Mouse (Mus musculus): ENCODE results near the gene Tbl3.
"Not testable (repeated sequence)": the region's sequence is repeated elsewhere in the genome, so short reads cannot be mapped to it uniquely, and the experiment has no call there.

The Tbl3 gene

GRCm38 (mm10) chr17:24692385-24692784 lies 15.1 kb downstream of the Tbl3 start:
- DNase-seq = no peak

GRCm38 (mm10) chr17:24689251-24690081 lies 18.0 kb downstream of the Tbl3 start, which contains the start of gene Syngr3:
Syngr3 (minus strand) TSS chr17:24689955.
- DNase-seq = peak; percentile 60

- no peak for DNase-seq
Observed at GRCm38 (mm10) chr17:24687599-24687998, 19.9 kb downstream of the Tbl3 start.

DNA sequence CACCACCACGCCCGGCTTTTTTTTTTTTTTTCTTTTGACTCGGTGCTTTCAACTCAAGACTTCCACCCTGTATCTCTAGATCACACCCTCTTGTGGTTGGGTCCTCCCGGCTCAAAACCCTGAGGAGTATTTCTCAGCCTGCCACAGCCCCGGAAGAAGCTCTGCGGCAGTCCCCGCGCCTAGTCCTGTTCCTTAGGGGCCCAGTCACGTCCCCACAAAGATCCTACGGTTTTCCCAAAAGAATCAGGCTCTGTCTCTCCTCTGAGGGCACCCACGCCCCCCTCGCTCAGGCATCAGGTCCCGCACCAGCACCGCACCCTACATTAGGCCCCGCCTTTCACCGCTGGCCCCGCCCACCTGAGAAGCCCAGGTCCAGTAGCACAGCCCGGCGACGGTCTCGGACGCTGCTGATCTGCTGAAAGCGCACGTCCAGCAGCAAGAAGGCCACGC lies 20.3 kb downstream of the Tbl3 start:
- DNase-seq = peak; percentile 62

- DNase-seq = peak; percentile 53
Observed at GRCm38 (mm10) chr17:24686514-24686913, 20.9 kb downstream of the Tbl3 start.

- DNase-seq = no peak
Observed at GRCm38 (mm10) chr17:24677500-24678080, 29.9 kb downstream of the Tbl3 start.

GRCm38 (mm10) chr17:24676877-24677276 lies 30.6 kb downstream of the Tbl3 start:
- no peak for DNase-seq

DNA sequence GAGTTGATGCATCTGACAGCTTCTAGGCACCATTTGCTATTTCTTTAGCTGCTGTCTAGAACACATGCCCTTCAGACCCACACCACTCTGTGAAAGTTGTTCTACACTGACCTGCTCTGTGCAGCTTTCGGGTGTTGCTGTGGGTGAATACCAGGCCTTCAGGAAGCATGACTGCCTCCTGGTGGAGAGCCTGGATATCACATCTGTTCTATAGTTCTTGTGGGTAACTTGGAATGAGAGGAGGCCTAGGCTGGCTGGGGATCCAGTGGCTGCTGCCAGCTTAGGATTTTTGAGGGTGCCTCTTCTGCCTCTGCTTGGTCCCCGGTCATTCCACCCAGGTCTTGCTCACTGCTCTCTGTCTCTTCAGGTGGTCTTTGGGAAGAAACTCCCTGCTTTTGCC lies 31.3 kb downstream of the Tbl3 start:
- DNase-seq = peak; percentile 84

DNA sequence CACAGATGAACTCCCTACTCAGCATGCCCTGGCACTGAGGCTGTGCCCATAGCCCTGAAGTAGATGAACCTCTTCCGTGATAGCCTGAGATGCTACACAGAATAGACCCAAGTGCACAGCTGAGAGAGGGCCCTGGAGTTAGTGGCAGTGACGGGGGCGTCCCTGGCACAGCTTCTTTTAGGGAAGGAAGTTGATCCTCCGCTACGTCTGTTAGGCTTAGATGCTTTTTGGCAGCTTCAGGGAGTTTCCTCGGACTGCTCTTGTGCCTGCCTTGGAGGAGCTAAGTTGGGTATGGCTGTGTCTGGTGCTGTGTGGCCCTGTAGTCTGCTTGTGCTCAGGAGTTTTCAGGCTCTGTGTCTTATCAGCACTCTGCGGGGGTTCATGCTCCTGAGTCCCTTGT lies 33.2 kb downstream of the Tbl3 start:
- DNase-seq = no peak

- no peak for DNase-seq
Observed at GRCm38 (mm10) chr17:24672141-24672540, 35.3 kb downstream of the Tbl3 start.

- DNase-seq = no peak
Observed at GRCm38 (mm10) chr17:24671346-24671745, 36.1 kb downstream of the Tbl3 start.

- DNase-seq = no peak
Observed at GRCm38 (mm10) chr17:24670246-24670844, 37.1 kb downstream of the Tbl3 start.

- DNase-seq = peak; percentile 95
Observed at GRCm38 (mm10) chr17:24669545-24670245, 37.8 kb downstream of the Tbl3 start, which contains the start of gene Zfp598. Zfp598 (plus strand) TSS chr17:24669687.

- not testable (repeated sequence) for DNase-seq
Observed at GRCm38 (mm10) chr17:24669214-24669544, 38.3 kb downstream of the Tbl3 start.

- peak; percentile 72 for DNase-seq
Observed at GRCm38 (mm10) chr17:24667416-24667815, 40.0 kb downstream of the Tbl3 start.

GRCm38 (mm10) chr17:24667011-24667410 lies 40.4 kb downstream of the Tbl3 start:
- DNase-seq = not testable (repeated sequence)

- DNase-seq = peak; percentile 58
Observed at GRCm38 (mm10) chr17:24658017-24658758, 49.3 kb downstream of the Tbl3 start, which contains the start of gene Npw. Npw (minus strand) TSS chr17:24658457.

DNA sequence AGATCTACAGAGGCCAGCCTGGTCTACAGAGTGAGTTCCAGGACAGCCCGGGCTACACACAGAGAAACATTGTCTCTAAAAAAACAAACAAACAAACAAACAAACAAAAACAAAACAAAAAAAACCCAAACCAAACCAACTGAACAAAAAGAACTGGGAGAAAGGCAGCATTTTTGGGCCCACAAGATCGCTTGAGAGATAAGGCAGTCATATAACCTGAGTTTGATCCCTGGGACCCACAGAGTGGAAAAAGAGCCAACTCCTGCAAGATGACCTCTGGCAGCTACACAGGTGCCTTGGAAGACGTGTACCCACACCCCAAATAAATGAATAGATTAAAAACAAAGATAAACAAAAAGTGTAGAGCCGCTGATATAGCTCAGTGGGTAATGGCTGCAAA lies 52.5 kb downstream of the Tbl3 start:
- DNase-seq = no peak

GRCm38 (mm10) chr17:24653967-24654710 lies 53.3 kb downstream of the Tbl3 start:
- DNase-seq = peak; percentile 84

GRCm38 (mm10) chr17:24651835-24652234 lies 55.6 kb downstream of the Tbl3 start:
- no peak for DNase-seq

GRCm38 (mm10) chr17:24650766-24651165 lies 56.7 kb downstream of the Tbl3 start:
- DNase-seq = no peak

All from retina, postnatal 1 day (tissue).